Mouse (Mus musculus) kidney, adult 11 months (tissue): ENCODE measurements around the gene Fut7.
"Not testable (repeated sequence)": the region's sequence is repeated elsewhere in the genome, so short reads cannot be mapped to it uniquely, and the experiment has no call there.

Source experiments
- DNase-seq: peaks from one replicate; pipeline ENCODE4 v3.0.0; 2022

The Fut7 gene

GRCm38 (mm10) chr2:25422587-25423410, at the start of gene Fut7:
Gene Fut7 (plus strand): TSS chr2:25423267.
- no peak for DNase-seq

- DNase-seq = no peak
These were observed 49.6 kb upstream of the Fut7 start for GRCm38 (mm10) chr2:25373431-25373830.

- peak; percentile 37 for DNase-seq
These were observed 46.5 kb upstream of the Fut7 start for GRCm38 (mm10) chr2:25376589-25376988.

- no peak for DNase-seq
These were observed 38.6 kb upstream of the Fut7 start for GRCm38 (mm10) chr2:25384492-25384891.

GRCm38 (mm10) chr2:25391266-25391665, 31.8 kb upstream of the Fut7 start:
- DNase-seq = no peak

GRCm38 (mm10) chr2:25394281-25395221, 28.5 kb upstream of the Fut7 start:
- DNase-seq = peak; percentile 29

GRCm38 (mm10) chr2:25395721-25396596, 27.1 kb upstream of the Fut7 start, which contains the start of gene Entpd2:
Gene Entpd2 (plus strand): TSS chr2:25395874.
- peak; percentile 64 for DNase-seq

- DNase-seq = no peak
These were observed 26.5 kb upstream of the Fut7 start for GRCm38 (mm10) chr2:25396597-25396983.

- DNase-seq = no peak
These were observed 26.1 kb upstream of the Fut7 start for GRCm38 (mm10) chr2:25397010-25397409.

- DNase-seq = no peak
These were observed 25.0 kb upstream of the Fut7 start for GRCm38 (mm10) chr2:25398065-25398464.

GRCm38 (mm10) chr2:25399051-25399450, 24.0 kb upstream of the Fut7 start, which contains the start of gene Npdc1:
Gene Npdc1 (plus strand): TSS chr2:25399351.
- DNase-seq = no peak

GRCm38 (mm10) chr2:25400291-25400690, 22.8 kb upstream of the Fut7 start:
- DNase-seq = no peak

- DNase-seq = peak; percentile 47
These were observed 22.3 kb upstream of the Fut7 start for GRCm38 (mm10) chr2:25400764-25401163.

- peak; percentile 77 for DNase-seq
These were observed 20.6 kb upstream of the Fut7 start for GRCm38 (mm10) chr2:25402377-25402971.

- peak; percentile 59 for DNase-seq
These were observed 20.0 kb upstream of the Fut7 start for GRCm38 (mm10) chr2:25402972-25403601.

- DNase-seq = no peak
These were observed 19.1 kb upstream of the Fut7 start for GRCm38 (mm10) chr2:25403994-25404393.

GRCm38 (mm10) chr2:25408908-25409307, 14.2 kb upstream of the Fut7 start:
- no peak for DNase-seq

GRCm38 (mm10) chr2:25413436-25413835, 9.6 kb upstream of the Fut7 start:
- not testable (repeated sequence) for DNase-seq

GRCm38 (mm10) chr2:25417426-25417825, 5.6 kb upstream of the Fut7 start:
- DNase-seq = no peak

- no peak for DNase-seq
These were observed 1.2 kb upstream of the Fut7 start for GRCm38 (mm10) chr2:25421896-25422295.

- DNase-seq = no peak
These were observed 559 bp downstream of the Fut7 start for GRCm38 (mm10) chr2:25423626-25424025.

- DNase-seq = no peak
These were observed 2.4 kb downstream of the Fut7 start for GRCm38 (mm10) chr2:25425481-25425880.
